In genomic region chr4:148935211-148935610, GRCm38 (mm10) we compare ENCODE assay signal across 7 mouse cellular contexts.
DNase-seq lines count a peak whose midpoint lies in the region; ATAC-seq lines count a peak whose summit lies in the region.

No protein-coding gene starts in this region.

- ATAC-seq in forebrain, embryonic 13.5 days, result peak; percentile 68
- peak; percentile 25; the same call in 1 of the 2 replicates for ATAC-seq in hindbrain, embryonic 13.5 days (ENCODE audit: low FRiP score)
- peak; percentile 27; the same call in 1 of the 2 replicates for ATAC-seq in liver, embryonic 13.5 days (ENCODE audit: low read depth)
- ATAC-seq in stomach, embryonic 16.5 days (ENCODE audit: insufficient read depth, low FRiP score), result peak; percentile 78

- DNase-seq in embryonic facial prominence, embryonic 10.5 days (ENCODE audit: low spot score), result no peak
- DNase-seq in liver, embryonic 13.5 days, result no peak
- DNase-seq in right cerebral cortex, postnatal 14 days, result no peak
- DNase-seq in adrenal gland, adult 18-20 months (ENCODE audit: low spot score in 2 of 2), result no peak

- peaks cover 65% of the 10 kb centered on the region for H3K4me1 ChIP-seq in embryonic facial prominence, embryonic 10.5 days
- peaks cover 28% of the 10 kb centered on the region for H3K4me1 ChIP-seq in forebrain, embryonic 13.5 days
- peaks cover 51% of the 10 kb centered on the region for H3K4me1 ChIP-seq in hindbrain, embryonic 13.5 days (replicated peaks)
- peaks cover 25% of the 10 kb centered on the region for H3K4me1 ChIP-seq in liver, embryonic 13.5 days (replicated peaks)
- peaks cover 27% of the 10 kb centered on the region for H3K4me1 ChIP-seq in stomach, embryonic 16.5 days (ENCODE audit: control insufficient read depth, insufficient read depth, low read length)

- H3K27me3 ChIP-seq in embryonic facial prominence, embryonic 10.5 days (replicated peaks; ENCODE audit: low read depth, poor library complexity, severe bottlenecking), result peaks cover 96% of the 10 kb centered on the region
- 0 out of 2 replicates have a peak, but pooled peaks cover 5% of the 10 kb centered on the region for H3K27me3 ChIP-seq in forebrain, embryonic 13.5 days
- H3K27me3 ChIP-seq in hindbrain, embryonic 13.5 days, result peaks cover 78% of the 10 kb centered on the region
- 0 out of 2 replicates have a peak, but pooled peaks cover 4% of the 10 kb centered on the region for H3K27me3 ChIP-seq in liver, embryonic 13.5 days
- no peaks in the 10 kb centered on the region for H3K27me3 ChIP-seq in stomach, embryonic 16.5 days (ENCODE audit: control insufficient read depth, insufficient read depth, low read length)

- 0 out of 2 replicates have a peak overlapping the region, but pooled peaks have one; percentile 40 for H3K9ac ChIP-seq in forebrain, embryonic 13.5 days
- 0 out of 2 replicates have a peak overlapping the region, but pooled peaks have one; percentile 26 for H3K9ac ChIP-seq in hindbrain, embryonic 13.5 days
- no peak overlapping the region for H3K9ac ChIP-seq in liver, embryonic 13.5 days
- peak overlapping the region; percentile 51 for H3K9ac ChIP-seq in stomach, embryonic 16.5 days (ENCODE audit: low read length)

- H3K27ac ChIP-seq in embryonic facial prominence, embryonic 10.5 days (replicated peaks), result peak overlapping the region; percentile 52; the same call in 1 of the 2 replicates
- H3K27ac ChIP-seq in forebrain, embryonic 13.5 days, result no peak overlapping the region
- no peak overlapping the region for H3K27ac ChIP-seq in hindbrain, embryonic 13.5 days
- peak overlapping the region; percentile 58; the same call in 1 of the 2 replicates for H3K27ac ChIP-seq in liver, embryonic 13.5 days
- H3K27ac ChIP-seq in stomach, embryonic 16.5 days (ENCODE audit: low read length), result peak overlapping the region; percentile 52

- no peaks in the 10 kb centered on the region for H3K9me3 ChIP-seq in embryonic facial prominence, embryonic 10.5 days
- H3K9me3 ChIP-seq in forebrain, embryonic 13.5 days (replicated peaks), result no peaks in the 10 kb centered on the region
- no peaks in the 10 kb centered on the region for H3K9me3 ChIP-seq in hindbrain, embryonic 13.5 days
- no peaks in the 10 kb centered on the region for H3K9me3 ChIP-seq in liver, embryonic 13.5 days (replicated peaks)
- H3K9me3 ChIP-seq in stomach, embryonic 16.5 days (replicated peaks; ENCODE audit: control insufficient read depth, low read length), result no peaks in the 10 kb centered on the region

- H3K4me3 ChIP-seq in embryonic facial prominence, embryonic 10.5 days, result no peak overlapping the region
- no peak overlapping the region for H3K4me3 ChIP-seq in forebrain, embryonic 13.5 days
- H3K4me3 ChIP-seq in hindbrain, embryonic 13.5 days, result no peak overlapping the region
- no peak overlapping the region for H3K4me3 ChIP-seq in liver, embryonic 13.5 days (replicated peaks)
- H3K4me3 ChIP-seq in stomach, embryonic 16.5 days (replicated peaks; ENCODE audit: low read length), result no peak overlapping the region

- 0 out of 2 replicates have a peak, but pooled peaks cover 11% of the 10 kb centered on the region for H3K36me3 ChIP-seq in embryonic facial prominence, embryonic 10.5 days (replicated peaks)
- no peaks in the 10 kb centered on the region for H3K36me3 ChIP-seq in forebrain, embryonic 13.5 days (ENCODE audit: poor library complexity, severe bottlenecking)
- H3K36me3 ChIP-seq in hindbrain, embryonic 13.5 days, result peaks cover 9% of the 10 kb centered on the region; the same call in 1 of the 2 replicates
- no peaks in the 10 kb centered on the region for H3K36me3 ChIP-seq in liver, embryonic 13.5 days
- H3K36me3 ChIP-seq in stomach, embryonic 16.5 days (ENCODE audit: control insufficient read depth, insufficient read depth, low read length), result 0 out of 2 replicates have a peak, but pooled peaks cover 5% of the 10 kb centered on the region

- WGBS in embryonic facial prominence, embryonic 10.5 days, result 62% methylated on average over 13 of the region's 13 CpGs
- 49% methylated on average over 13 of the region's 13 CpGs for WGBS in forebrain, embryonic 13.5 days
- 29% methylated on average over 13 of the region's 13 CpGs for WGBS in hindbrain, embryonic 13.5 days
- WGBS in liver, embryonic 13.5 days (ENCODE audit: insufficient replicate concordance), result 42% methylated on average over 13 of the region's 13 CpGs
- WGBS in stomach, embryonic 16.5 days, result 9% methylated on average over 13 of the region's 13 CpGs

- H3K4me2 ChIP-seq in forebrain, embryonic 13.5 days, result no peak overlapping the region
- no peak overlapping the region for H3K4me2 ChIP-seq in hindbrain, embryonic 13.5 days
- no peak overlapping the region for H3K4me2 ChIP-seq in liver, embryonic 13.5 days
- no peak overlapping the region for H3K4me2 ChIP-seq in stomach, embryonic 16.5 days (ENCODE audit: low read depth, low read length)

Comparison
In these comparisons a context has a peak if more than half of its experiments do, and no peak if none do; other contexts are left out.
1. H3K27ac ChIP-seq: peak in embryonic facial prominence, embryonic 10.5 days (single experiment), liver, embryonic 13.5 days (single experiment) and stomach, embryonic 16.5 days (single experiment); none in forebrain, embryonic 13.5 days (single experiment) and hindbrain, embryonic 13.5 days (single experiment).
2. ATAC-seq: peak in every context shown above with its lines; median percentile 78 in stomach, embryonic 16.5 days; 68 in forebrain, embryonic 13.5 days; 27 in liver, embryonic 13.5 days; 25 in hindbrain, embryonic 13.5 days.